Mouse (Mus musculus) adrenal gland, adult 10 weeks (tissue): ENCODE measurements around the gene Lrtm2. TPM values are rescaled to one million over a fixed set of nuclear protein-coding genes. Genes with fewer than 3 reads are reported as not detected.

Source experiments
- polyA plus RNA-seq: library from polyadenylated mRNA; stranded (reverse); fragments of 350-450 nt; fragmentation: Illumina TruSeq; extraction: RNeasy Lipid Tissue Mini Kit (QIAGEN cat#74804); gene quantifications from one replicate; pipeline ENCODE4 v1.2.3, GENCODE M21; 2014; ENCODE audit warnings: low read depth, low replicate concordance

Gene Lrtm2
- polyA plus RNA-seq: not detected

GRCm38 (mm10) chr6:119330506-119330905 is at the start of gene Lrtm2:
Lrtm2 (minus strand) TSS chr6:119330766.

Other genes starting within 250 kb of the Lrtm2 start
- 5.0 TPM for gene Dcp1b, start 155.5 kb downstream of the Lrtm2 start, polyA plus RNA-seq
- 27.5 TPM for gene Cacna1c, start 134.3 kb downstream of the Lrtm2 start, polyA plus RNA-seq
- gene Cacna2d4, start 94.2 kb downstream of the Lrtm2 start, polyA plus RNA-seq: not detected
- gene Adipor2, start 86.9 kb upstream of the Lrtm2 start, polyA plus RNA-seq: 120 TPM
- 32.5 TPM for gene Fbxl14, start 148.9 kb upstream of the Lrtm2 start, polyA plus RNA-seq
- gene Wnt5b, start 213.6 kb upstream of the Lrtm2 start, polyA plus RNA-seq: 0.35 TPM